Mouse (Mus musculus) stomach, postnatal 0 days (tissue): Measurements from ENCODE around the gene Cacna2d3.

Experiments
- CTCF ChIP-seq: IDR thresholded peaks from 2 replicates; pipeline ENCODE4 v1.5.1; 2016; ENCODE audit warnings: antibody characterized with exemption, low read depth, mild to moderate bottlenecking, moderate library complexity
- EP300 ChIP-seq: optimal IDR thresholded peaks from 2 replicates; pipeline ENCODE3; 2016; ENCODE audit warnings: antibody characterized with exemption

- TF ChIP-seq CTCF = no peak
- TF ChIP-seq EP300 = no peak
Observed at GRCm38 (mm10) chr14:29223012-29223411, 498.7 kb downstream of the Cacna2d3 start.
